Mouse (Mus musculus) liver, embryonic 14.5 days (tissue): ENCODE results near the gene Tm9sf4.

ENCODE experiments used
- CTCF ChIP-seq: IDR thresholded peaks from 2 replicates; pipeline ENCODE4 v1.5.1; 2016; ENCODE audit warnings: antibody characterized with exemption, low read depth, control low read depth
- EP300 ChIP-seq: IDR thresholded peaks from 2 replicates; pipeline ENCODE4 v1.6.1; 2016; ENCODE audit warnings: antibody characterized with exemption, low read depth

GRCm38 (mm10) chr2:153153033-153153450 is 8.1 kb upstream of the Tm9sf4 start:
- TF ChIP-seq CTCF, result no peak
- TF ChIP-seq EP300, result no peak
